ENCODE assay signal across 8 mouse cellular contexts in the genomic region with DNA sequence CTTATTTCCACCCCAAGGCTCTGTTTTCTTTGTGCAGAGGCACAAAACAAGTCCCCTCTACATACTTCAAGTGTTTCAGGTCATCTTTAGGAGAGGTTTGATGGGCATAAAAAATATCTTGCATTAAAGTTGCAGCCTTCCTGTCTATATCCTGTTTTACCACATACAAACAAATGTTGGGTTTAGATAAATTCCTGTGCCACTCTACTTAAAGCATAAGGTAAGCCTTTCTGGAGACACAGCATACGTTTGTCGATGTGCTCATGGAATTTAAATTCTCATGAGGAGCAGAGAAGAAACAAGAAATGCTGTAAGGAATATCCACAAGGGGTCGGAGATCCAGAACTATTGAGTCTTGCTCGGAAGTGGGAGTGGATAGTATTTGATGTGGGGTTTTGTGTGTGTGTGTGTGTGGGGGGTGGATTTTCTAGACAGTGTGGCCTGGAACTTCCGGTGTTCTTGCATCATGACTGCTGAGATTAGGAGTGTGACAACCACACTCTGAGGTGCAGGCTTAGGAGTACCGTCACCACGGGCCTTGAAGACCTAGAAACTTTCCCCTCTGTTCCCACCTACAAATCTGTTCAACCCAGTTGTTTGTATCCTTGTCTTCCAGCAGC. TPM values are rescaled to one million over a fixed set of nuclear protein-coding genes. Genes with fewer than 3 reads are reported as not detected.
DNase-seq lines count a peak whose midpoint lies in the region; ATAC-seq and TF ChIP-seq lines count a peak whose summit lies in the region.

No protein-coding gene starts in this region.

- H3K36me3 ChIP-seq in embryonic facial prominence, embryonic 14.5 days (ENCODE audit: control insufficient read depth, insufficient read depth, low read length), result peaks cover 16% of the 10 kb centered on the region; the same call in 1 of the 2 replicates
- H3K36me3 ChIP-seq in limb, embryonic 14.5 days (ENCODE audit: control insufficient read depth, insufficient read depth, low read length), result peaks cover 17% of the 10 kb centered on the region
- H3K36me3 ChIP-seq in neural tube, embryonic 14.5 days (ENCODE audit: control insufficient read depth, insufficient read depth, low read length), result 0 out of 2 replicates have a peak, but pooled peaks cover 5% of the 10 kb centered on the region

- H3K4me2 ChIP-seq in embryonic facial prominence, embryonic 14.5 days (ENCODE audit: low read depth, low read length), result peak overlapping the region; percentile 61
- H3K4me2 ChIP-seq in limb, embryonic 14.5 days (replicated peaks; ENCODE audit: low read depth, low read length, severe bottlenecking), result peak overlapping the region; percentile 55
- peak overlapping the region; percentile 54 for H3K4me2 ChIP-seq in neural tube, embryonic 14.5 days (ENCODE audit: low read depth, low read length)

- WGBS in embryonic facial prominence, embryonic 14.5 days, result 82% methylated on average over 7 of the region's 7 CpGs
- 85% methylated on average over 7 of the region's 7 CpGs for WGBS in limb, embryonic 14.5 days
- WGBS in neural tube, embryonic 14.5 days, result 91% methylated on average over 7 of the region's 7 CpGs

- H3K27ac ChIP-seq in layer of hippocampus, adult 2 months, result peak overlapping the region; percentile 14
- no peak overlapping the region for H3K27ac ChIP-seq in embryonic facial prominence, embryonic 14.5 days (replicated peaks; ENCODE audit: low read depth, low read length)
- no peak overlapping the region for H3K27ac ChIP-seq in limb, embryonic 14.5 days (replicated peaks; ENCODE audit: low read depth, low read length)
- no peak overlapping the region for H3K27ac ChIP-seq in neural tube, embryonic 14.5 days (ENCODE audit: low read depth, low read length)

- H3K9me3 ChIP-seq in embryonic facial prominence, embryonic 14.5 days (ENCODE audit: control insufficient read depth, low read length), result no peaks in the 10 kb centered on the region
- no peaks in the 10 kb centered on the region for H3K9me3 ChIP-seq in limb, embryonic 14.5 days (ENCODE audit: control insufficient read depth, low read length)
- H3K9me3 ChIP-seq in neural tube, embryonic 14.5 days (ENCODE audit: control insufficient read depth, low read length), result no peaks in the 10 kb centered on the region

- no peak for TF ChIP-seq POLR2A in limb, embryonic 14.5 days (IDR thresholded peaks at IDR 0.05; ENCODE audit: borderline replicate concordance, extremely low read depth, insufficient read depth, insufficient read length)

- TF ChIP-seq CTCF in layer of hippocampus, adult 2 months (conservative IDR thresholded peaks at IDR 0.05), result no peak

- no peak for ATAC-seq in embryonic facial prominence, embryonic 14.5 days (ENCODE audit: low read depth)
- no peak for ATAC-seq in limb, embryonic 14.5 days (ENCODE audit: low FRiP score, low read depth)
- ATAC-seq in neural tube, embryonic 14.5 days (ENCODE audit: low read depth), result no peak

- H3K4me3 ChIP-seq in layer of hippocampus, adult 2 months, result peak overlapping the region; percentile 56
- peak overlapping the region; percentile 37 for H3K4me3 ChIP-seq in embryonic facial prominence, embryonic 14.5 days (ENCODE audit: low read depth, low read length)
- peak overlapping the region; percentile 34 for H3K4me3 ChIP-seq in limb, embryonic 14.5 days (replicated peaks; ENCODE audit: low read length)
- H3K4me3 ChIP-seq in neural tube, embryonic 14.5 days (ENCODE audit: low read depth, low read length), result peak overlapping the region; percentile 28

- H3K4me1 ChIP-seq in embryonic facial prominence, embryonic 14.5 days (ENCODE audit: control insufficient read depth, insufficient read depth, low read length), result peaks cover 11% of the 10 kb centered on the region
- H3K4me1 ChIP-seq in limb, embryonic 14.5 days (ENCODE audit: control insufficient read depth, insufficient read depth, low read length), result peaks cover 11% of the 10 kb centered on the region; the same call in 1 of the 2 replicates
- H3K4me1 ChIP-seq in neural tube, embryonic 14.5 days (ENCODE audit: control insufficient read depth, insufficient read depth, low read length), result peaks cover 9% of the 10 kb centered on the region; the same call in 1 of the 2 replicates

- no peaks in the 10 kb centered on the region for H3K27me3 ChIP-seq in embryonic facial prominence, embryonic 14.5 days (replicated peaks; ENCODE audit: control insufficient read depth, insufficient read depth, low read length)
- no peaks in the 10 kb centered on the region for H3K27me3 ChIP-seq in limb, embryonic 14.5 days (ENCODE audit: control insufficient read depth, insufficient read depth, low read length)
- no peaks in the 10 kb centered on the region for H3K27me3 ChIP-seq in neural tube, embryonic 14.5 days (ENCODE audit: control insufficient read depth, insufficient read depth, low read length)

- peak overlapping the region; percentile 53; the same call in 1 of the 2 replicates for H3K9ac ChIP-seq in embryonic facial prominence, embryonic 14.5 days (ENCODE audit: low read depth, low read length)
- H3K9ac ChIP-seq in limb, embryonic 14.5 days (ENCODE audit: low read depth, low read length, severe bottlenecking), result no peak overlapping the region
- no peak overlapping the region for H3K9ac ChIP-seq in neural tube, embryonic 14.5 days (replicated peaks; ENCODE audit: low read depth, low read length)

- DNase-seq in layer of hippocampus, adult 2 months (ENCODE audit: low spot score in 2 of 2), result no peak
- DNase-seq in layer of hippocampus, adult 11-12 months (ENCODE audit: low spot score), result no peak
- DNase-seq in embryonic facial prominence, embryonic 14.5 days (ENCODE audit: low spot score), result no peak
- no peak for DNase-seq in limb, embryonic 14.5 days (ENCODE audit: low spot score)
- no peak for DNase-seq in cerebellum, adult 9-10 months
- DNase-seq in cerebellum, postnatal 36 days, result no peak
- no peak for DNase-seq in adrenal gland, postnatal 10 days

RNA-seq across cellular contexts. Expression of a gene that starts 1.7 kb away (rescaled TPM):
- 10 to 100 TPM; 16.4 to 16.7 TPM for total RNA-seq in layer of hippocampus, adult 2 months (2021)
- 12.0 and 13.2 TPM in 2 replicates for polyA plus RNA-seq in embryonic facial prominence, embryonic 14.5 days (2014; fragmentation: Nextera tagmentation; extraction: Ambion mirVana)
- polyA plus RNA-seq in limb, embryonic 14.5 days (2012; rRNA removed), result 11.7 and 11.8 TPM in 2 replicates
- 13.3 and 15.3 TPM in 2 replicates for polyA plus RNA-seq in limb, embryonic 14.5 days (2014; fragmentation: Nextera tagmentation; extraction: Ambion mirVana)
- 36.8 and 37.3 TPM in 2 replicates for polyA plus RNA-seq in neural tube, embryonic 14.5 days (2014; fragmentation: Nextera tagmentation; extraction: Ambion mirVana)
- 1 to 10 TPM; 9.2 to 9.8 TPM for total RNA-seq in adrenal gland, postnatal 10 days (2021)

RNA-seq across cellular contexts. Expression of a gene that starts 1.7 kb away (rescaled TPM):
- 10 to 100 TPM; 50.4 to 57.5 TPM for total RNA-seq in layer of hippocampus, adult 2 months (2021)
- 58.3 and 62.2 TPM in 2 replicates for polyA plus RNA-seq in embryonic facial prominence, embryonic 14.5 days (2014; fragmentation: Nextera tagmentation; extraction: Ambion mirVana)
- 85.0 and 106 TPM in 2 replicates for polyA plus RNA-seq in limb, embryonic 14.5 days (2012; rRNA removed)
- 65.7 and 73.1 TPM in 2 replicates for polyA plus RNA-seq in limb, embryonic 14.5 days (2014; fragmentation: Nextera tagmentation; extraction: Ambion mirVana)
- 80.8 and 96.9 TPM in 2 replicates for polyA plus RNA-seq in neural tube, embryonic 14.5 days (2014; fragmentation: Nextera tagmentation; extraction: Ambion mirVana)
- 10 to 100 TPM; 30.6 to 38.6 TPM for total RNA-seq in adrenal gland, postnatal 10 days (2021)

RNA-seq across cellular contexts. Expression of a gene that starts 6.6 kb away (rescaled TPM):
- 1 to 10 TPM; 2.5 to 2.7 TPM for total RNA-seq in layer of hippocampus, adult 2 months (2021)
- polyA plus RNA-seq in embryonic facial prominence, embryonic 14.5 days (2014; fragmentation: Nextera tagmentation; extraction: Ambion mirVana), result 5.8 and 6.4 TPM in 2 replicates
- polyA plus RNA-seq in limb, embryonic 14.5 days (2012; rRNA removed), result 4.4 and 4.9 TPM in 2 replicates
- polyA plus RNA-seq in limb, embryonic 14.5 days (2014; fragmentation: Nextera tagmentation; extraction: Ambion mirVana), result 6.1 and 8.0 TPM in 2 replicates
- 2.1 and 4.1 TPM in 2 replicates for polyA plus RNA-seq in neural tube, embryonic 14.5 days (2014; fragmentation: Nextera tagmentation; extraction: Ambion mirVana)
- total RNA-seq in adrenal gland, postnatal 10 days (2021), result 1 to 10 TPM; 3.7 to 4.4 TPM

RNA-seq across cellular contexts. Expression of a gene that starts 11.3 kb away (rescaled TPM):
- under 1 TPM in 1 of 2 experiments, not detected in 1; 0.71 TPM for total RNA-seq in layer of hippocampus, adult 2 months (2021)
- 6.4 and 9.7 TPM in 2 replicates for polyA plus RNA-seq in embryonic facial prominence, embryonic 14.5 days (2014; fragmentation: Nextera tagmentation; extraction: Ambion mirVana)
- polyA plus RNA-seq in limb, embryonic 14.5 days (2012; rRNA removed), result 3.2 and 5.0 TPM in 2 replicates
- 2.9 and 3.7 TPM in 2 replicates for polyA plus RNA-seq in limb, embryonic 14.5 days (2014; fragmentation: Nextera tagmentation; extraction: Ambion mirVana)
- polyA plus RNA-seq in neural tube, embryonic 14.5 days (2014; fragmentation: Nextera tagmentation; extraction: Ambion mirVana), result 0.72 and 0.98 TPM in 2 replicates
- total RNA-seq in adrenal gland, postnatal 10 days (2021), result 10 to 100 TPM in 1 of 2 experiments, 1 to 10 TPM in 1; 8.1 to 25.3 TPM

RNA-seq across cellular contexts. Expression of a gene that starts 24.7 kb away (rescaled TPM):
- 10 to 100 TPM; 33.9 to 46.6 TPM for total RNA-seq in layer of hippocampus, adult 2 months (2021)
- polyA plus RNA-seq in embryonic facial prominence, embryonic 14.5 days (2014; fragmentation: Nextera tagmentation; extraction: Ambion mirVana), result 14.4 and 16.6 TPM in 2 replicates
- 56.5 and 79.0 TPM in 2 replicates for polyA plus RNA-seq in limb, embryonic 14.5 days (2012; rRNA removed)
- 14.0 and 15.7 TPM in 2 replicates for polyA plus RNA-seq in limb, embryonic 14.5 days (2014; fragmentation: Nextera tagmentation; extraction: Ambion mirVana)
- 26.0 and 26.6 TPM in 2 replicates for polyA plus RNA-seq in neural tube, embryonic 14.5 days (2014; fragmentation: Nextera tagmentation; extraction: Ambion mirVana)
- total RNA-seq in adrenal gland, postnatal 10 days (2021), result 10 to 100 TPM in 1 of 2 experiments, 1 to 10 TPM in 1; 8.3 to 17.1 TPM
